Comparison of ENCODE assay signal across 13 mouse cellular contexts in the genomic region with DNA sequence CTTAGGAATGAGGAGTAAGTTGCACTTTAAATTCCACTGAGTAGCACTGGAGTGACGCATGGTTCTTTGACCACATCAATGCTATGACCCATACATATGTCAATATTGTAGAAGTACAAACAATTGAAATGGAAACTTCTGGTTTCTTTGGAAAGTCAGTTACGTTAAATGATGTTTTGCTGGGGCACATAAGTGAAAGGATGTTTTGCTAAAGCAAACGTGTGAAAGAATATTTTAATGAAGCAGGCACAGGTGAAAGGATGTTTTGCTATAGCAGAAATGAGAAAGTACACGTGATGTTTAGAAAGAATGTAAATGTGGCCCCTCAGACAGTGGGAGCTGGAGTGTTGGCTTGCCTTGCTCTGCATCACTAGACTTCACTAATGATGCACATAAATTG.
"Had no signal": no experiment of that assay in that cellular context is flagged by ENCODE, and none has a peak within 500 bp of the region (broad histone marks: within the 10 kb centered on the region; RNA-seq: fewer than 3 reads in every experiment).

No protein-coding gene starts in this region.

- DNase-seq: kidney, adult 11 months; kidney, adult 9 months; kidney, postnatal 14 days; kidney, postnatal 4 days; left cerebral cortex, postnatal 4 days; liver, postnatal 0 days; lung, postnatal 14 days; lung, postnatal 4 days; retina, postnatal 1 day; right cerebral cortex, postnatal 25 days; spleen, adult 18-20 months; thymus, postnatal 25 days had no signal

- ATAC-seq: liver, postnatal 0 days; midbrain, embryonic 13.5 days had no signal
